Mouse (Mus musculus) B cell, adult 2 months (primary cell): ENCODE results near the gene Foxred1.

Experiments
- DNase-seq, 2 experiments: peaks; one replicate each; pipeline ENCODE4 v3.0.0; 2022

Gene Foxred1

DNA sequence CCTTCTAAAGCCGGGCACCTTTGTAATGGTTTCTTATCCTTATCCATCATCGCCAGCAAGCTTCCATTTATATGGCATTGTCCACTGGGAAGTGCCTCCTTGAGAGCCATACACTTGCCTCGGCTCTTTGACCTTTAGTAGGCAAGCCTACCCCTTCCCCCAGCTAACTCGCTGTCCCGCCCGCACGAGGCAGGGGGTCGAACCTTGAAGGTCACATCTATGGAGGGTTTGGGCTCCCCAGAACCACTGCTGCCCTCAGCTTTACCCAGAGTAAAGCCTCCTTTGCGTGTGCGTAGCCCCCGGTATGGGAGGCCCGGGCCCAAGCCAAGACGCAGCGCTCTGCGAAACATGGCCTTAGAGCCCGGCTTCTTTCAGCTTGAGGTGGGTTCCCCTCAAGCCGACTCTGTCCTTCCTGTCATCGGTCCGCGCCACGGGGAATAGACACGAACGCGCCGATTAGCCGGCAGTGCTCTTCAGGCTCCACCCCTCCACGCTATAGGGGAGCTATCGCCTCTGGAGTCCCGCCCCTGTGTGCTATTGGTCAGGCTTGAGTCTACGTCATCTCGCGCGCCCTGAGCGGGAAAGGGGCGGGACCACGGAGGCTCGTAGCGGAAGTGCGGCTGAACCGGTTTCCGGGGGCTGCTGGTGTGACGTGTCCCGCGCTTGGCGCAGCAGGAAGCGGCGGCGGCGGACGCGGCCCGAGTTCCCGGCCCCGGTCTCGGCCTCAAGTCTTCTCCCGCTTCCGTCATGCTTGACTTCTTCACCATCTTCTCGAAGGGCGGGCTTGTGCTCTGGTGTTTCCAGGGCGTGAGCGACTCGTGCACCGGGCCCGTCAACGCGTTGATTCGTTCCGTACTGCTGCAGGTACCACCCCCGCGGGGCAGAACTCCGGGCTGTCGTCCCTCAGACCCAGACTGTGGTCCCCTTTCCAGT is at the start of gene Foxred1:
Foxred1 (minus strand) TSS at position 514 of the 933 bp plus-strand sequence.
- DNase-seq, result peak; percentile 99

DNA sequence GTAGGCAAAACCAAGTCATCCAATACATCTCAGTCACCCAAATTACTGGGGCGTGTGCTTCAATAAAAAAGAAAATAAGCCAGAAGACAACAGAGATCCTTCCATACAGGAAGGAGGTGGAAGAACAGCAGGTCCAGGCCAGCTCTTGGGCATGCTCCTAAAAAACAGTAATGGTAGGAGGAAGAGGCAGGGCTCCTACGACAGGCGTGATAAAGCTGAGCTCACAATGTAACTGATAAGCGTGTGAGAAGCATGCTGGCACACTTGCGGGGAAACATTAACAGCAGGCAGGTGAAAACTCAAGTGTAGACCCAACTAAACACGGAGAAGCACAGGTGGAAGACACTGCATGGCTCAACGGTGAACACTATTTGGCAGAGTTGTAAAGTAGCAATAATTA is 46.5 kb upstream of the Foxred1 start:
- no peak for DNase-seq

- DNase-seq, result no peak
These were observed 38.6 kb upstream of the Foxred1 start for GRCm38 (mm10) chr9:35249476-35249875.

GRCm38 (mm10) chr9:35247405-35247804 is 36.5 kb upstream of the Foxred1 start:
- DNase-seq, result no peak

DNA sequence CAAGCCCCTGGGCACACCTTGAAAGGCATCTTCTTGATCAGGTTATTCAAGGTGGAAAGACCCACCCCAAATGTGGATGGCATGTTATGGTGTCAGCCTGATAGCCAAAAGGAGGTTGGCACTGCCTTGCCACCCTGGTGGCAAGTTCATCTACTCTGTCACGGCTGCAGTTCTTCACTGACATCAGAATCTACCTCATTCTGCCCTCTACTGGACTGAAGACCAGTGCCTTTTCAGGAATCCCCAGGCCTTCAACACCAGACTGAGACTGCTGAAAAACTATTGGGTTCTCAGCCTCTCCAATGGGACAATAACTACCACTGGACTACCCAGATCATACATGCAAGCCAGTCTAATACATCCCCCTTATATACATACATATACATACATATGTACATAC is 28.9 kb upstream of the Foxred1 start:
- no peak for DNase-seq

DNA sequence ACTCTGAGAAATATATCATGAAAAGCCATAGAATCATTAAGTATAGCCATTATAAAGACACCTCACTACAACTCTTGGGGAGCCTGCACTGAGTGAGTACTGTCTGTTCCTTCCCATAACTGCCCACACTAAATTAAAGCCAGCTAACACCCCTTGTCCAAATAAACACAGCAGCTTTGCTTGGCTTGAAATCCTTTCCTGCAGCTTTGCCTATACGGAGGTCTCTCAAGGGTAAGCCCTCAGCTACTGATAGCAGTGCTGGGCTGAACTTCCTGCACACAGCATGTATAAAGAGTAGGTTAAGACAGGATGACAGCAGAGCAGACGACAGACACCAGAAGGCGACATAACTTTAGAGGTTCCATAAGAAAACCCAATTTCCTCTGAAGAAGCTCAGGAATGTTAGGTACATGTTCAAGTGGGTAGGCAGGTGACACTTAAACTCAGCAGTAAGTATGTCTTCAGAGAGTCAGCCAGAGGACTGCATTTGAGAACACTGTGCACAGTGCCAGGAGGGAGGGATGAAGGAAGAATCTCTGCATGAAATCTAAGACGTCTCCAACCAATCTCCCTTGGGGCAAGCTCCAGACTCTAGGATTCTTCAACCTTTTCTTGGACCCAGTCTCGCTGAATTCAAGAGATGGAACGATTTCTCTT is 28.2 kb upstream of the Foxred1 start:
- no peak for DNase-seq

GRCm38 (mm10) chr9:35238371-35238770 is 27.5 kb upstream of the Foxred1 start:
- no peak for DNase-seq

DNA sequence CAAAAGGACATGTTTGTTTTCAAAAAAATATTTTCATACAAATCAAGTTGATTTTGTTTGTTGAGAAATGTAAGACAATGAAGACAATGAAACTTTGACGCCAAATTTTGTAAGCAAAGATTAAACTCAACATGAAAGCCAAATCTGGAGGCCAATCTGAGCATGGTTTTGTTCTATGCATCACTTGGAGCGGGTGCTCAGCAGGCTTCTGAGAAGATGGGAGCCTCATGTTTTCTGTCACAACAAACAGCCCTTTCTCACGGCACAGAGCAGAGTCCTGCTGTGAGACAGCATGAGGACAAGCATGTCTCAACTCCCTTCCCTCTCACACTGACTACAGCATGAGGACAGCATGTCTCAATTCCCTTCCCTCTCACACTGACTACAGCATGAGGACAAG is 25.1 kb upstream of the Foxred1 start:
- no peak for DNase-seq

DNA sequence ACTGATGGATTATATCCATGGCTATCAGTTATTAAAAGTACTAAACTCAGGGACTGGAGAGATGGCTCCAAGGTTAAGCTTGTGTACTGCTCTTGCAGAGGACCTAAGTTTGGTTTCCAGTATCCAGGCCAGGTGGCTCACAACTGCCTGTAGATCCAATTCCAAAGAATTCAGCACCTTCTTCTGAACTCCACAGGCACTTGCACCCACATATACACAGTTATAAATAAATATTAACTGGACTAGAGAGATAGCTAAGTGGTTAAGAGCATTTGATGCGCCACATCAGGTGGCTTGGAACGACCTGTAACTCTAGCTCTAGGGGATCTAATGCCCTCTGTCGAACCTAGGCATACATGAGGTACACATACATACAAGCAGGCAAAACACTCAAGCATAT is 17.8 kb upstream of the Foxred1 start:
- no peak for DNase-seq

GRCm38 (mm10) chr9:35223466-35223865 is 12.6 kb upstream of the Foxred1 start:
- no peak for DNase-seq

DNA sequence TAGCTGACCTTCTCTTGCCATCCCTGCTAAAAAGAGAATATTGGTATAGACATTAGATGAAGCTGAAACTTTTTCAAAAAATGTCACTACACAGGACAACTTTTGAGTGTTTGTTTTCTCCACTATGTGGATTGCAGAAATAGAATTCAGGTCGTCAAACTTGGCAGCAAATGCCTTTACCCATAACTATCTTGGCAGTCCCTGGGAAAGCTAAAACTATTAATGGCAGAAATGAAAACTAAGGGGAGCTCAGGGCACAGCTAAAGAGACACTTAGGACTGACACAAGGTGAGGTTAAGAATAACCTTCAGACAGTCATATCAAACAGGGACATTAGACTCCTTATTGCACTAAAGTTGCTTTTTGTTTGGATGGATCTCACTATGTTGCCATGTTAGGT is 7.1 kb upstream of the Foxred1 start:
- no peak for DNase-seq

DNA sequence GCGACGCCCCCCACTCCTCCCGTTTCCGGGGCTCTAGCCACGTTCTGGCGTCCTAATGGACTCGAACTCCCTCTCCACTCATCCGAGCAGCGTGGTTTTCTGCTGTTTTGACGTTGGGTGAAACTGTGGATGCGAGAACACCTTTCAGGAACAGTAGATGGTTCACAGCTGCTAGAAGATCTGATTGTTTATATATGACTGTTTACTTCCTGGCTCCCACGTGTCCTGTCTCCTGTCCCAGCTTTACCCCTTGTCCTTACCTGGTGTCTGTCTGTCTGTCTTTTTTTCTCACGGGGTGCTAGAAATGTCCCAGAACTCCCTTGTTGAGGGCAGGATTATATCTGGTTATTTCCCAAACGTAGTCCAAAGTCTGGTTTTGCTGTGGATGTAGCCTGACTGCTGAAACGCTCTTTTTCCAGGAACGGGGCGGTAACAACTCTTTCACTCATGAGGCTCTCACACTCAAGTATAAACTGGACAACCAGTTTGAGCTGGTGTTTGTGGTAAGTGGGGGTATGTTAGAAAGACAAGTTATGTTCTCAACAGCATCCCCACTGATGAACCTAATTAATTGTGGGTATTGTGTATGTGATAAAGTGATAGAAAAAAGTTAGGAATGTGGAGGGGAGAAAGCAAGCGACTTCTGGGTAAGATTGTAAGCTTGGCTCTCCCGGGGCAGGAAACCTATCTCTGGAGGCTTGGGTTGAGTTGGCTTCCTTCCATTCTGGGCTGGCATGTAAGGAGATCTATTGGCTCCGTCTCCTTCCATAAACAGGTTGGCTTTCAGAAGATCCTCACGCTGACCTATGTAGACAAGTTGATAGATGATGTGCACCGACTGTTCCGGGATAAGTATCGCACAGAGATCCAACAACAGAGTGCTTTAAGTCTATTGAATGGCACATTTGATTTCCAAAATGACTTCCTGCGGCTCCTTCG is 987 bp upstream of the Foxred1 start:
- DNase-seq, result no peak

DNA sequence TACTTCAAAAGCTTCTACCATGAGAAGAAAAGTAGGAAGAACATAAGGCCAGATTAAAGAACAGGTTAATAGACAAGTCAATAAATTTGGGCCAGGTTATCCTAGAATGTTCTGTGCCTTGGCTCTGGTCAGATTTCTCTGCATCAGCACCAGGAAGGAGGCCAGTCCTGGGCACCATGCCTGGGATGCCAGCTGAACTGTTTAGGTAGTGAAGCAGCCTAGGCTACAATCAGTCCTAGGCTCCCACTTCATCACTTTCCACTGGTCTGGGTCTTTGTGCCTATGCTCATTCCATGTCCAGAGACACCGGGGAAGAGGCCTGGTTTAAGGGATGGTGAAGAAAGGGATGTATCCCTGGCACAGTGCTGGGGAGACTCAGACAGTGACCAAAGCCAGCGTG is 6.4 kb downstream of the Foxred1 start:
- DNase-seq, result no peak

GRCm38 (mm10) chr9:35203536-35203935 is 7.3 kb downstream of the Foxred1 start:
- no peak for DNase-seq

GRCm38 (mm10) chr9:35200529-35201060 is 10.3 kb downstream of the Foxred1 start:
- DNase-seq, result no peak

GRCm38 (mm10) chr9:35199772-35200471 is 10.9 kb downstream of the Foxred1 start, which contains the start of the genes Srpr and Tirap:
Gene Srpr (plus strand): TSS chr9:35200175.
Gene Tirap (minus strand): TSS chr9:35200291.
- peak; percentile 94 for DNase-seq

- DNase-seq, result no peak
These were observed 11.7 kb downstream of the Foxred1 start for GRCm38 (mm10) chr9:35198945-35199771.

GRCm38 (mm10) chr9:35198351-35198750 is 12.5 kb downstream of the Foxred1 start:
- no peak for DNase-seq

DNA sequence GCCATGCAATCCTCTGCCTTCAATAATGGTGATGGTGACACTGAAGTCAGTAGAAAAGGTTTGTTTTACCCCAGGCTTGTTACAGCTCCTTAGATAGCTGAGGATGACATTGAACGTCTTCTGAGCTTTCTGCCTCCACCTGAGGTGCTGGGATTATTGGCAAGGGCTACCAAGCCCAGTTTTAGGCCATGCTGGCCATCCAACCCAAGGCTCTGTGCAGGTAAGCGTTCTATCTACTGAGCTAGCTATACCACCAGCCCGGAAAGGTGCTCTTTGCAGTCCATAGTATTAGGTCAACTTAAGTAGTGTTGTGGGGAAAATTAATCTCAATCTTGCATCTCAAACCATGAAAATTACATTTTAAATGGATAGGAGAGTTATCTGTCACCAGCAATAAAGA is 13.2 kb downstream of the Foxred1 start:
- no peak for DNase-seq

DNA sequence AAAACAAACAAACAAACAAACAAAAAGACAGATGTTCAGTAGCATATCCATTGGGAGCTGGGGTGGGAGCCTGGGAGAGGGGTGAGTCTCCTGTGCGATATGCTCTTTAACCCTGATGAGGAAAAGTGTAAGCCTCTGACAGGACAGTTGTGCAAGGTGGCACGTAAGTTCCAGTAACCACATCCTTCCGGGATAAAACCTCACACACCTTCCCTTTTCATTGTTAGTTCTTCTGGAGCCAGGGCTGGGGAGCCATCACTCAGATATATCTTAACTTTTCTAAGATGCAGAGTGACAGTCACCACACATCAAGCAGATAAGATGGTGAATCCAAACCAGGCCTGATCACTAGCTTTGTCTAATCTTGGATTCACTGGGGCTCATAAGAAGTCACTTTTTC is 16.8 kb downstream of the Foxred1 start:
- no peak for DNase-seq

- DNase-seq, result no peak
These were observed 17.8 kb downstream of the Foxred1 start for GRCm38 (mm10) chr9:35192983-35193542.
